Mouse (Mus musculus): ENCODE results near the gene Cdh5. TPM values are rescaled to one million over a fixed set of nuclear protein-coding genes. Genes with fewer than 3 reads are reported as not detected.

Gene Cdh5
- polyA plus RNA-seq, 1 experiment = 15.9 TPM

DNA sequence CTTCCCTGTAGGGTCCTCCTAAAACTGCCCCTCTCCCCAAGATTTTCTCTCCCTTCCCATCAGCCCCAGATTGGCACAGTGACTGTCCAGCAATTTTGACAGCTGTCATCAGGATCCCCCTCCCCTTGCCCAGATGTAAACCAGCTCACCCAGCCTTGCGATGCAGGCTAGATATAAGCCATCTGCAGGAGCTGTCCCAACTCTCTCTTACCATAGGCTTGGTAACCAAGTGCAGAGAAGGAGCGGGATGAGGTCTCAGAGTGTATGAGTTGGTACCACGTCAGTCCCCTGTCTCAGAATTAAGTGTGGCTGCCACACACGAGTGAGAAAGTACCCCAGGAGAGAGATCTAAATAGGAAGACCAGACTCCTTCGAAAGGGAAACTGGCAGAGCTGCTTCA, 87.0 kb downstream of the Cdh5 start:
- no peak for DNase-seq (ENCODE audit: low spot score)

DNA sequence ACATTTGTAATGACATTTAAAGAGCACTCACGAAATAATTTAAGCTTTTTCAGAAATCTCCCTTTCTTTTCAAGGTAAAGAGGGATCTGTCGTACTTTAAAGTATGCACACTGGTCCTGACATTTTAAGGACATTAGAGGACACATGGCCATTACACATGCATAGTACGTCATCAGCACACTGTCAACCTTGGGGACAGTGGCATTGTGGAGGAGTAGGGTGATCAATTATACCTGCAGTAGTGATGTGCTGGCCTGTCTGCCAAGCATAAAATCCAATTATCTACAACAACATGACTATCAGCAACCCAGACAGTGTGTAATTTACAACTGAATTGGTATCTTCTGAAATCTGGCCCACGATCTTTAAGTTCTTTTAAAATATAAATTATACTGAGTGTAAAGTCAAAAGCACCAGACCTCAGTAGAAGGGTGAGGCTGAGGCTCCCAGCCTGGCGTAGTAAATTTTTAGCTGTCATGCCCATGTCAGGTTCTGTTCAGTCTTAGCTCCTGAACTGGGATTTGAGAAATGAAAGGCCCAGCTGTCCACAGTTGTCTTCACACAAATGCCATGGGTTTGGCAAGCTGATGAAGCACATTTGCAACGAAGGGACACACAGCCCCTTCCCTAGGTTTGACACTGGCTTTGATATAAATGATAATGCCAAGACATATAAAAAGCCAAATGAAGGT, 89.5 kb downstream of the Cdh5 start:
- no peak for DNase-seq (ENCODE audit: low spot score)

DNA sequence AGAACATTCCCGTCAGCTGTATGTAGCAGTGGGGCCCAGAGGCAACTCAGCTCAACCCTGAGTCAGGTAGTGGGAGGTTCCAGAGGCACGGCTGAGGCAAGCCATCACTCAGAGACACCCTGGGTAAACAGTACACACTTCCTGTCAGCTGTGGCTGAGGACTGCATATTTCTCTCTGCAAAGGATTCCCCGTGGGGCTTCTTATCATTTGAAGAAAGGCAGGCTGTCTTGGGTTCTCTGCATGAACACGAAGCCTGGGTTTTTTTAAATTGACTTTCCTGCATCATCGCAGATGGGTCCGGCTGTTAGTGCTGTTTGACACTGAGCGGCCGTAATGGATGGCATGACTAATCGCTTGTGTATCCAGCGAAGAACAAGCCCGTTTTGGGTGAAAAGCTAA, 90.1 kb downstream of the Cdh5 start:
- no peak for DNase-seq (ENCODE audit: low spot score)

Other genes starting within 250 kb of the Cdh5 start
- 10.9 and 12.0 TPM in 2 replicates for gene Bean1, start 68.8 kb downstream of the Cdh5 start, polyA plus RNA-seq (2012; rRNA removed)
- gene Tk2, start 146.9 kb downstream of the Cdh5 start, polyA plus RNA-seq (2012; rRNA removed) = 37.8 and 41.4 TPM in 2 replicates
- 19.0 and 27.8 TPM in 2 replicates for gene Cklf, start 149.2 kb downstream of the Cdh5 start, polyA plus RNA-seq (2012; rRNA removed)
- gene Cmtm2a, start 191.6 kb downstream of the Cdh5 start, polyA plus RNA-seq (2012; rRNA removed) = not detected in 2 replicates
- gene Gm45711, start 208.5 kb downstream of the Cdh5 start, polyA plus RNA-seq (2012; rRNA removed) = not detected in 2 replicates
- gene Cmtm1, start 208.5 kb downstream of the Cdh5 start, polyA plus RNA-seq (2012; rRNA removed) = not detected in 2 replicates
- not detected in 2 replicates for gene Gm11020, start 219.9 kb downstream of the Cdh5 start, polyA plus RNA-seq (2012; rRNA removed)
- gene Cmtm2b, start 220.6 kb downstream of the Cdh5 start, polyA plus RNA-seq (2012; rRNA removed) = not detected in 2 replicates
- 72.8 and 74.9 TPM in 2 replicates for gene Cmtm3, start 237.8 kb downstream of the Cdh5 start, polyA plus RNA-seq (2012; rRNA removed)